Mouse (Mus musculus) E14TG2a.4 (cell line): Measurements from ENCODE around the gene 1700021F05Rik.

ENCODE experiments used
- H3K27me3 ChIP-seq: 2 replicates; pipeline ENCODE4 v1.6.1; 2014; ENCODE audit warnings: low read length, control low read depth; ENCODE audit not compliant: insufficient read depth
- H3K36me3 ChIP-seq: 2 replicates; pipeline ENCODE4 v1.6.1; 2014; ENCODE audit warnings: low read length, control low read depth; ENCODE audit not compliant: insufficient read depth
- H3K4me1 ChIP-seq: replicated peaks from 2 replicates; pipeline ENCODE4 v1.6.1; 2014; ENCODE audit warnings: low read depth, low read length, control low read depth
- H3K4me3 ChIP-seq: replicated peaks from 2 replicates; pipeline ENCODE4 v1.5.1; 2014; ENCODE audit warnings: mild to moderate bottlenecking, low read length
- H3K9me3 ChIP-seq: 2 replicates; pipeline ENCODE4 v1.6.1; 2014; ENCODE audit warnings: low read length, control low read depth
- CTCF ChIP-seq: conservative IDR thresholded peaks from 2 replicates; pipeline ENCODE4 v1.5.1; 2014; ENCODE audit warnings: low read length
- NANOG ChIP-seq: IDR thresholded peaks from 2 replicates; pipeline ENCODE4 v1.6.1; 2014; ENCODE audit warnings: borderline replicate concordance, low read length, mixed read lengths
- POU5F1 ChIP-seq: IDR thresholded peaks from 2 replicates; pipeline ENCODE4 v1.6.1; 2014; ENCODE audit warnings: low read length, borderline replicate concordance

Gene 1700021F05Rik

DNA sequence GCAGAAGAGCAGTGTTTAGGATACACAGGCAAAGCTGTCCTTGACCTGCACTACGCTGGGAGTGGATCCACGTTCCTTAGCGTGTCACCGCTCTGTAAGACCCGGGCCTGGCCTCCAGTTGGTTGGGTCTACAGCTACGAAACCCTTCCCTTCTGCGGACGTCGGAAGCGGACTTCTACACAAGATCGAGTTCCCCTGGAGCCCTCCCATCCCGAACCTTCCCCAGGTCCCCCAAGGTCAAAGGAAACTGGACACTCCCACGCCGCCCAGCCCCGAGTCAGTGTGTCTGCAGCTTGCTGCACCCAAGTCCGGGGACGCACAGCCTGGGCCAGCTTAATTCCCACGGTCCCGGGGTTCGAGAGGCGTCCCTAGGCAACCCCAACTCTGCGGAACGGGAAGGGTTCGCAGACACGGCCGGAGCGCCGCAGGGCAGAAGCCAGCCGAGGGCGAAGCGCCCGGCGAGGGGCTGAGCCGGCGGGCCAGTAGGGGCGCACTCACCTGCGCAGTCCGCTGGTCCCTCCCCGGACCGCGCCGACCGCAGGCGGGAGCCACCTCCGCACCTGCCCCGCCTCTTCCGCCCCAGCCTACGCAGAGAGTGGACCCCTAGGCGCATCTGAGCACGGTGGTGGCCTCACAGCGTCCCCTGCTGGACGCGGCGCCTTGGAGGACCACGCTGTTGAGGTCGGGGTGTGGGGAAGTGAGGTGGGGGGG is at the start of gene 1700021F05Rik:
TSS of gene 1700021F05Rik (minus strand) at position 553 of the 711 bp plus-strand sequence.
- H3K9me3 ChIP-seq: no peaks in the 10 kb centered on the region
- H3K4me3 ChIP-seq: peak within 1 kb of the TSS; percentile 99
- TF ChIP-seq POU5F1 (no peak), NANOG (no peak), CTCF (no peak)
- H3K27me3 ChIP-seq: no peaks in the 10 kb centered on the region
- H3K4me1 ChIP-seq: peaks cover 55% of the 10 kb centered on the region
- H3K36me3 ChIP-seq: peaks cover 35% of the 10 kb centered on the region

DNA sequence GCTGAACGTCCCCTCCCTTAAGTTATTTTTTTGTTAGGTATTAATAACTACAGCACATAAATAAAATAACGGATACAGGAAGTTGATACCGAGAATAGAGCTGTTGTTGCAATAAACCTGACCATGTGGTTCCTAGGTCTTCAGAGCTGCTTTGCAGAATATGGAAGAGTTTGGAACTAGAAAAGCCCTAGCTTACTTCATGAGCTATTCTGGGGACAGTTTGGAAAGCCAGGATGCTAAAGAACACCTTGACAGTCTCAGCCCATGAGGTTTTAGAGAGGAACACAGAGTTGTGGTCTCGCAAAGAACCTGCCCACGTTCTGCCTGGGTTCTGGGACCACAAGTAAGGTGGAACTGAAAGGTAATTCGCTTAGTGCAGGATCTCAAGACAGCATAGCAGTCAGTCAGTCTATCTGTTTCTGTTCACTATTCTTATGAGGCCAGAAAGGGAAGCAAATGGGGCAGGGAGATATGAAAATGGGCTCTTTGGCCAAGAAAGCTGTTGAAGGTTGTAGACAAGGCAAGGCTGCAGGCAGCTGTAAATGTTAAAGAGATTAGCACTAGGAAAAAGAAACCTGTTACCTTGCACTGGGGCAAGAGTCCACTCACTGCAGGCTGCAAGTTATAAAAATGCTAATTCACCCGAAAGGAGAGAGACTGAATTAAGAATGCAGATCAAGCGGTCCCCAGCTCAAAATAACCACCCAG is 47.8 kb upstream of the 1700021F05Rik start:
- Histone ChIP-seq H3K27me3 (peaks cover 8% of the 10 kb centered on the region), H3K9me3 (no peaks in the 10 kb centered on the region), H3K36me3 (no peaks in the 10 kb centered on the region), H3K4me3 (no peak overlapping the region), H3K4me1 (peaks cover 38% of the 10 kb centered on the region)
- no peak for TF ChIP-seq CTCF
- TF ChIP-seq NANOG: no peak
- TF ChIP-seq POU5F1: no peak

DNA sequence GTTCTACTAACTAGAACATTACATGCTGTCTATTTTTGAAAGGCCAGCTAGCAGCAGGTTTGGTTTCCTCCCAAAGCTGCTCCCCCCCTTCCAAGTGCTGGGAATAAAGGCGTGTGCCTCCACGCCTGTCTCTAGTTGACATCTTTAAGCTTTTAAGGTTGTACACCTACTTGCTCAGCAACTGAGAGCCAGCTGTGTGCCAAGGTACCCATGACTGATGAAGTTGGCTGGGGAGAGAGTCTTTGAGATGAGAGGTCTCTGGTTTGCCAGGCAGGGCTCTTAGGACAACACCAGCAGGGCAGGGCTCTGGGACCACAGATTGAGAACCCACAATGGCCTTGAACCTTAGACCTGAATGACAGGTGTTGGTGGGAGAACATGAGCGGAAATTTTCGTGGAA is 43.7 kb upstream of the 1700021F05Rik start:
- Histone ChIP-seq H3K27me3 (peaks cover 29% of the 10 kb centered on the region), H3K4me3 (no peak overlapping the region), H3K36me3 (no peaks in the 10 kb centered on the region), H3K9me3 (no peaks in the 10 kb centered on the region), H3K4me1 (peaks cover 49% of the 10 kb centered on the region)
- TF ChIP-seq CTCF: no peak
- TF ChIP-seq POU5F1: no peak
- TF ChIP-seq NANOG: no peak

DNA sequence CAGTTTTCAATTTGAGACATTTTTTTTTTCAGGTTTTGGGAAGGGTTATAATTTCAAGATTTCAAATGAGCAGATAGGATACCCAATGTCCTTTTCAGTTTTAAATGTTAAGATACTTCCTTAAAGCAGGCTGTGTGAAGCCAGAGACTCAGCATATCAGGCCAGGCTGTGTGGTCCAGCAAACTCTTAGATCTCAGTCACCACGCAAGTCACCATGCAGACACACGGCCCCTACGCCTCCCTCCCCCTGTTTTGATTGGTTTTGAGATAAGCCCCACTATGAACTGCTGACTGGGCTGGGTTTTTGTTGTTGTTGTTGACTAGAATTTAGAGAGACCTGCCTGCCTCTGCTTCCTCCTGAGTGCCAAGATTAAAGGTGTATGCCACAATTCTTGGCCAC is 40.5 kb upstream of the 1700021F05Rik start:
- Histone ChIP-seq H3K27me3 (peaks cover 52% of the 10 kb centered on the region), H3K36me3 (no peaks in the 10 kb centered on the region), H3K9me3 (no peaks in the 10 kb centered on the region), H3K4me3 (peak overlapping the region; percentile 84), H3K4me1 (peaks cover 63% of the 10 kb centered on the region)
- TF ChIP-seq CTCF (no peak), POU5F1 (no peak), NANOG (no peak)

DNA sequence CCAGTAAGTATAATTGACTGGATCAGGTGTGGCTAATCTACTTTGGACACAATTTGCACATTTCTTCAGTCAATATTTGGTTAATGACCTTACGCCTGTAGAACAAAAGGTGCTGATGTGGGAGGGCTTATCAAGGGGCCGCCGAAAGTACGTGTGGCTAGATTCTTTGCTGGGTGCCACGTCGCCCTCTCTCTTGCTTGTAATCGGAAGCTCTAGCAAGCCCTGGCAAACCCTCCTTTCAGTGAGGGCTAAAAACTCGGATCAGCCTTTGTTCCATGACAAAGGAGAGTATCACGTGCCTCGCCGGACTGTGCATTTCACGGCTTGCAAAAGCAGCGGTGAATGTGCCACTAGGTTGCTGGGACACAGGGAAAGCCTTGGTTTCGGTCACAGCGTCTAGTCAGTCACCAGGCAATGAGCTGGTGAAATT is 39.9 kb upstream of the 1700021F05Rik start:
- H3K4me3 ChIP-seq: peak overlapping the region; percentile 84
- no peaks in the 10 kb centered on the region for H3K36me3 ChIP-seq
- H3K4me1 ChIP-seq: peaks cover 64% of the 10 kb centered on the region
- TF ChIP-seq NANOG (no peak), CTCF (no peak), POU5F1 (no peak)
- no peaks in the 10 kb centered on the region for H3K9me3 ChIP-seq
- peaks cover 58% of the 10 kb centered on the region for H3K27me3 ChIP-seq

DNA sequence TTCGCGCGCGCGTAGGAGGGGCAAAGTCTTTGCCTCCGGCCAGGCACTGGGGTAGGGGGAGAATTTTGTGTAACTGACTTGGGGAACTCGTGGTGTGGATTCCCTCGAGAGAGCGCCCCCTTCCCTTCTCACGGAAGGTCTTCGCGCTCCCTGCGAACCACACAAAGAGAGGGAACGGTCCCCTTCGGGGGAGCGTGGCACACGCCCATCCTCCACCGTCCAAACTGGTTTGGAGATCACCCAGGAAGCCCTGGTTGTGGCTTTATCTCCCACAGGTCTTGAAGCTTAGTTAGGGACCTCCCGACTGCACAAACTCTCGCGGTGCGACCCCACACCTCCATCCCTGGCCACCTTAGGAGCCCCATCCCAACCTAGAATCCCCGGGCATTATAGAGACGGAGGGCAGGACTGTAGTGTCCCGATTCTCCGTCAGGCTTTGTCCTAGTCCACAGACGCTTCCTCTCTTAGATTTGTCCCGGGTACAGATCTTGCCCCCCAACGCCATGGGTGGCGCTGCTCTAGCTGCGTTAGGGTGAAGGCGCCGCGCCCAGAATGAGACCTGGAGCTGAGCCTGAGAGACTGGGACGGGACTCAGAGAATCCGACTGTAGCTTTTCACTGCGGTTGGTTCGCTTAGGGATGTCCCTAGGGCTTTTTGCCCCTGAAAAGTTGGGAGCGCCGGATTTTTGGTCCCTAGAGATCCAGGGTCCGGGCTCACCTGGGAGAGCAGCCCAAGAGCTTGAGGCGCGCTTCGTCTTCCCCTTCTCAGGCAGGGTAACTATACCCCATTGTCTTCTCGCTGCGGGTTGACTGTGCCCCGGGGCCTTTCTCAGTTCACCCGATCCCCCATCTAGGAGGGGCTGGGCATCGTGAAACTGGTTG is 38.8 kb upstream of the 1700021F05Rik start:
- peaks cover 61% of the 10 kb centered on the region for H3K27me3 ChIP-seq
- H3K9me3 ChIP-seq: no peaks in the 10 kb centered on the region
- peak overlapping the region; percentile 84 for H3K4me3 ChIP-seq

DNA sequence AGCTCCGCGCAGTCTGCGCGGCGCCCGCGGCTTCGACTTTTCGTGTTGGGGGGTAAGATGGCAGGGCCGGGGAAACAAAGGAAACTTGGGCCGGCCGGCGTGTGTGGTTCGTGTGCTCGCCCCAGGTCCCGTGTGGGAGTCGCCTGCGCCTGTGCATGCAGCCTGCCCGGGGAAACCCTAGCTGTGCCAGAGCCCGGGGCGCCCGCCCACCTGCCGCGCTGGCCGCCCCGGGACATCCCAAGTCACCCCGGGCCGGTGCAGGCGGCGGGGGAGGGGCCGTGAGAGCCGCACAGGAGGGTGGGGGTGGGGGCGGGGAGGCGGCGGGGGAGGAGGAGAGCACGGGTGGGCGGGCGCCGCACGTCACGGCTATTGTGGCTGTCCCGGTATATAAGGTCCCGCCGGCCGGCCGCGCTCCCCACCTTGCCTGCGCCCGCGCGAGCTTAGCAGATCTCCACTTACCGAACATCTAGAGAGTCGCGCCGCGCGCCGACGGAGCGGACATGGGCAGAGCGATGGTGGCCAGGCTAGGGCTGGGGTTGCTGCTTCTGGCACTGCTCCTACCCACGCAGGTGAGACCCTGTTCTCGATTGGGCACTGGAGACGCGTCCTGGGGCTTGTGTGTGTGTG is 38.1 kb upstream of the 1700021F05Rik start:
- peak overlapping the region; percentile 84 for H3K4me3 ChIP-seq
- TF ChIP-seq CTCF (no peak), NANOG (no peak), POU5F1 (no peak)
- peaks cover 56% of the 10 kb centered on the region for H3K4me1 ChIP-seq
- peaks cover 61% of the 10 kb centered on the region for H3K27me3 ChIP-seq
- H3K9me3 ChIP-seq: no peaks in the 10 kb centered on the region
- no peaks in the 10 kb centered on the region for H3K36me3 ChIP-seq

More for the DNA sequence above, 38.8 kb upstream of the 1700021F05Rik start:
- no peak for TF ChIP-seq CTCF
- Histone ChIP-seq H3K4me1 (peaks cover 59% of the 10 kb centered on the region), H3K36me3 (no peaks in the 10 kb centered on the region)

DNA sequence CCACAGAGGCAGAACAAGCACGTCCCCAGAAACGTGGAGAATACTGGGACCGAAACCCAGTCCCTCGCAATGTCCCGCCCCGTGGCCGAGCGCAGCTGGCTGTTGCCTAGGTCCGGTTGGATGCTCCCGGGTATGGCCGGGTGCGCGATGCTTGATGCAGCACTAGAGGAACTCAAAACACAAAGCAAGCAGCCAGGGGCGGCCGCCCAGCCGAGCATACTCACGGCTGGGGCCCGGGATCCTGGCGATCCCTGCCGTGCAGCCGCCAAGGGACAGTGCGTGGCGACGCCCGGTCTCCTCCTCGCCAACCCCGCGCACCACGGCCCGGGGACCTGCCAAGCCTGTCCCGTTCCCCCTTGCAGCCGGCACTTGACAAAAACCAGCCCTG is 37.6 kb upstream of the 1700021F05Rik start:
- peaks cover 61% of the 10 kb centered on the region for H3K27me3 ChIP-seq
- no peaks in the 10 kb centered on the region for H3K9me3 ChIP-seq
- H3K36me3 ChIP-seq: no peaks in the 10 kb centered on the region
- H3K4me3 ChIP-seq: peak overlapping the region; percentile 84
- no peak for TF ChIP-seq POU5F1
- H3K4me1 ChIP-seq: peaks cover 56% of the 10 kb centered on the region
